Mouse (Mus musculus): Measurements from ENCODE around the gene Tsga10. TPM values are rescaled to one million over a fixed set of nuclear protein-coding genes. Genes with fewer than 3 reads are reported as not detected.

Gene Tsga10
- polyA plus RNA-seq (2012): 0.14 and 0.24 TPM in 2 replicates

DNA sequence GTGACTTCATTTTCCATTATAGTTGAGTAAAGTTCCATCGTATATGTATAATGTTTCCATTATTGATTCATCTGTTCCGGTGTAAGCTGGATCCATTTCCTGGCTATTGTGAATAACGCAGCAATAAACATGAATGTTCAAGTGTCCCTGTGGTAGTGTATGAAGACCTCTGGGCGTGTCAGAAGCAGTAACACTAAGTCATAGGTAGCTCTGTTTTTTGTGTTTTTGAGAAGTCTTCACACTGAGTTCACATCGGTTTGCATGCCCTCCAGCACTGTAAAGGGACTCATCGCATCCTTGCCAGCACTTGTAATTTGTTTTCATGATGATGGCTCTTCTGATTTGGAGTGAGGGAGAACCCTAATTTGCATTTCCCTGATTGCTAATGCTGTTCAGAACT lies at the start of gene Tsga10:
Gene Tsga10 (minus strand): TSS at position 144 of the 400 bp plus-strand sequence.
- TF ChIP-seq GATA1 (IDR thresholded peaks at IDR 0.05; ENCODE audit: low read length): no peak

DNA sequence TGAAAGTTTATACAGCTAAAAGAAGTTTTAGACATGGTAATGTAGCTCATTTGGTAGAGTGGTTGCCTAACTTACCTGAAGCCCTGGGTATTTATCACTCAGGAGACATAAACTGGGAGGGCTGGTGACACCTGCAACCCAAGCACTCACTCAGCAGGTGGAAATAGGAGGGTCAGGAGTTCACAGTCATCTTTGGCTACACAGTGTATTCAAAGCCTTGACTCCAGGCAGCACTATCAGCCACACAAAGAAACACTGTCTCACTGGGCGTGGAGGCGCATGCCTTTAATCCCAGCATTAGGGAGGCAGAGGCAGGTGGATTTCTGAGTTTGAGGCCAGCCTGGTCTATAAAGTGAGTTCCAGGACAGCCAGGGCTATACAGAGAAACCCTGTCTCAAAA lies 46.5 kb upstream of the Tsga10 start:
- no peak for TF ChIP-seq GATA1 (IDR thresholded peaks at IDR 0.05; ENCODE audit: low read length)

DNA sequence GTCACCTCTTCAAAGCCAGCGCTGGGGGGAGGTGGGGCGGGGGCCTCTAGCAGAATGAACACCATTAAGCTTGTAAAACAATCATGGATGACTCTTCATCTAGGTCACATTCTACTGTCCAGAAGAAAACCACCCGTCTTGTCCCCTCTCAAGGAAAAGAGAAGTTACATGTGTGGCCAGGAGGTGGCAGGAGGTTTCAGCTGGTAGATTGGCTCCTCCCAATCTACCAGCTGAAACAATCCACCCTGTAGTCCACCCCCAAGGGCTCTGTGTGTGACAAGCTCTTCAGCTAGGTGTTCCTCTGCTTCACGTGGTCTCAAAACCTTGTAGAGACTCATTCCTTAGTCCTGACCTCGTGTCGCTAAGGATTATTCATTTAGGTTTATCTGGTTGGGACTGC lies 36.9 kb upstream of the Tsga10 start:
- TF ChIP-seq GATA1 (IDR thresholded peaks at IDR 0.05; ENCODE audit: low read length): no peak

DNA sequence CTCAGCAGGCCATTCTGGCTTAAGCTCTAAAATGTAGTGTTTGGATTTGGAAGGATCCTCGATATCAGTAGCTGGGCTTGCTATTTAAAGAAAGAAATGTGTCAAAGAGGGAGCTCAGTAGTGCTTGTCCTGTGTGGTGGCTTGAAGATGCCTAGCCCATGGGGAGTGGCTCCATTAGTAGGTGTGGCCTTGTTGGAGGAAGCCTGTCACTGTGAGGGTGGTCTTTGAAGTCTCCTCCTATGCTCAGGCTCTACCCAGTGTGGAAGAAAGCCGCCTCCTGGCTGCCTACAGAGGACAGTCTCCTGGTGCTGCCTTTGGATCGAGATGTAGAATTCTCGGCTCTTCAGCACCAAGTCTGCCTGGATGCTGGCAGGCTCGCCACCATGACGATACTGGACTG lies 34.1 kb upstream of the Tsga10 start:
- TF ChIP-seq GATA1 (IDR thresholded peaks at IDR 0.05; ENCODE audit: low read length): no peak

DNA sequence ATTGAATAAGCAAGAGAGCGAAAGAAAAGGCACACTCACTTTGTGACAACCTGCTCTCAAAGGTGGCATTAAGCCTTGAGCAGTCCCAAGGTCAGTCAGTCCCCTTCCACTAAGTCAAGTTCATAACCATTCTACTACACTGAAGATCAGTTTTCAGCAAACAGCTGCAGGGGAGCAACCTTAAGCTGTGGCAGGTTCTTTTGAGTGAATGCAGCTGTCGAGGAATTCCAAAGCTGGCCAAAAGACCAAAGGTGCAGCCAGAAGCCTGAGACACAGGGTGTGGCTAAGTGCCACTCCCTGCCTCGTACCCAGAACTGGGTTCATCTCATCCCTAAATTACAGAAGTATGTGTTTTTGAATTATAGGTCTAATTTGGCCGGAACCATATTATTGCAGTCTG lies 33.6 kb upstream of the Tsga10 start:
- no peak for TF ChIP-seq GATA1 (IDR thresholded peaks at IDR 0.05; ENCODE audit: low read length)

GRCm38 (mm10) chr1:37894606-37895005 lies 28.4 kb upstream of the Tsga10 start:
- no peak for TF ChIP-seq GATA1 (IDR thresholded peaks at IDR 0.05; ENCODE audit: low read length)

GRCm38 (mm10) chr1:37891400-37891799 lies 25.2 kb upstream of the Tsga10 start:
- TF ChIP-seq GATA1 (IDR thresholded peaks at IDR 0.05; ENCODE audit: low read length): no peak

GRCm38 (mm10) chr1:37890025-37890652 lies 23.9 kb upstream of the Tsga10 start, which contains the start of the genes Mitd1 and Mrpl30:
Gene Mitd1, minus strand, starts transcription at chr1:37890411.
Gene Mrpl30, plus strand, starts transcription at chr1:37890477.
- TF ChIP-seq GATA1 (IDR thresholded peaks at IDR 0.05; ENCODE audit: low read length): no peak

DNA sequence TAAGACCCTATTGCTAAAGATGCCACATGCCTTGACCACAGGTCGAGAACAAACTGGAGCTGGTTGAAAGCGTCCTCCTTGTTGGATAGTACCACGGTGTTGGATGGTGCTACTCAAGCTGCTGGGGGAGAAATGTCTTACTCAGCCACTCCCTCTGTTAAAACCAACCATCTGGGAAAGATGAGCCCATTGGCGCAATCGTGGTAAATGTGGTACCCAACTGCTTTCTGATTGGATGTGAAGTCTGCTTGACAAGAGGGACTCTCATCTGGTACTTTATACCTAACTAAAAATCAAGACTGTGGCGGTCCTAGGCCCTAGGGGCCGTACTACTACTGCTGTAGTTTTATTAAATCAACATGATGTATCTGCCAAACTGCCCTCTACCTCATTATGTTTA lies 23.0 kb upstream of the Tsga10 start:
- no peak for TF ChIP-seq GATA1 (IDR thresholded peaks at IDR 0.05; ENCODE audit: low read length)

GRCm38 (mm10) chr1:37884451-37884850 lies 18.2 kb upstream of the Tsga10 start:
- TF ChIP-seq GATA1 (IDR thresholded peaks at IDR 0.05; ENCODE audit: low read length): no peak

DNA sequence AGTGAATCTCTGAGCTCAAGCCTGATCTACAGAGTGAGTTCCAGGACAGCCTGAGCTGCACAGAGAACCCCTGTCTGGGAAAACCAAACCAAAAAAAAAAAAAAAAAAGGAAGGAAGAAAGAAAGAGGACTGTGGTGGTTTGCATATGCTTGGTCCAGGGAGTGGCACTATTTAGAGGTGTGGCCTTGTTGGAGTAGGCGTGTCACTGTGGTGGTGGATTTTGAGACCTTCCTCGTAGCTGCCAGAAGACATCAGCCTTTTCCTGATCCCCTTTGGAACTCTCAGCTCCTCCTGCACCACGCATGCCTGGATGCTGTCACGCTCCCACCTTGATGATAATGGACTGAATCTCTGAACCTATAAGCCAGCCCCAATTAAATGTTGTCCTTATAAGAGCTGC lies 17.2 kb upstream of the Tsga10 start:
- no peak for TF ChIP-seq GATA1 (IDR thresholded peaks at IDR 0.05; ENCODE audit: low read length)

DNA sequence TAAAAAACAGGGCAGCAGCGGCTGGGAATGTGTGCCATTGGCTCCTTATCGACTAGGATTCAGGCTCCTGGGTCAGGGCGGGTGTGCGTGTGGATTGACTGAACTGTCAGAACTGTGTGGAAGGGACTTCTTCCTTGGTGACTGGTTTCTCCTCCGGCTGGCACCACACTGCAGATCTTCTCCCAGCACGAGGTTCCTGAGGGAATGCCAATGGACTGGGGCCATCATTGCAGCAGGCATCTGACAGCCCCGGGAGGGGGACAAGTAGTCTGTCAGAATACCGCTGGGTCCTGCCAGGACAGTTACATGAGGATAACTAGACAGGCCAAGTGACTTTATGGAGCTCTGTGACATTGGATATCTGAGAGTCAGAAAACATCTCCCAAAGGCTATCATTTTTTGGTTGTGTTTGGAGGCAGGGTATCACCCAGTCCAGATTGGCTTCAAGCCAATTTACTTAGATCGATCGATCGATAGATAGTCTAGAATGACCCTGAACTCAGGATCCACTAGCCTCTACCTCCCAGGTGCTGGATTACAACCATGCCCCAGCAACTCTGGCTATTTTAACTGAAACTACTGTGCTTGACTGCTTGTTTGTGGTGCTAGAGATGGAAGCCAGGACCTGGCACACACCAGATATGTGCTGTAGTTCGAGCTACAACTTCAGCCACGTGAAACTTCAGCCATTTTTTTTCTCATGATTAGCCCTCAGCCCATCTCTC lies 11.7 kb upstream of the Tsga10 start:
- TF ChIP-seq GATA1 (IDR thresholded peaks at IDR 0.05; ENCODE audit: low read length): no peak

DNA sequence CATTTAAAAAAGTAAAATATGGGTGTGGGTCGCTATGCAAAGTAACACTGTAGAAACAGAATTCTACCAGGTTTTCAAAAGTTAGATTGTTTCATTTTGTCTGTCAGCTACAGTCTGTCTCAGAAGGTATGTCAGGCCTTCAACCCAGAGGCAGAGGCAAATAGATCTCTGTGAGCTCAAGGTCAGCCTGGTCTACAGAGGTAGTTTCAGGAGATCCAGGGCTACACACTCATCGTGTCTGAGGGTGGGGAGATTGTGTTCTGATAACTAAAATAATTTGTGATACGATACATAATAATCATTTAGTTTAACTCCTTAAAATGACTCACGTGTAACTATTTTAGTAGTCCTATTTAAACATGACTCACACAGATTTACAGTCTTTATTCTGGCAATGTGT lies 6.9 kb upstream of the Tsga10 start:
- no peak for TF ChIP-seq GATA1 (IDR thresholded peaks at IDR 0.05; ENCODE audit: low read length)

- TF ChIP-seq GATA1 (IDR thresholded peaks at IDR 0.05; ENCODE audit: low read length): no peak
Measured at GRCm38 (mm10) chr1:37872131-37873067, 6.2 kb upstream of the Tsga10 start.

GRCm38 (mm10) chr1:37871704-37872103 lies 5.5 kb upstream of the Tsga10 start, which contains the start of gene Lipt1:
Gene Lipt1, plus strand, starts transcription at chr1:37871738.
- TF ChIP-seq GATA1 (IDR thresholded peaks at IDR 0.05; ENCODE audit: low read length): no peak

GRCm38 (mm10) chr1:37869362-37869761 lies 3.1 kb upstream of the Tsga10 start:
- no peak for TF ChIP-seq GATA1 (IDR thresholded peaks at IDR 0.05; ENCODE audit: low read length)
